Mouse (Mus musculus) left cerebral cortex, adult 2 months (tissue): ENCODE measurements at regions not wholly inside any gene's neighbourhood (a gene's known extent, or its start where the extent isn't known, plus 50 kb on each side); places are given as distances from the start of the nearest gene placed in this dataset.

Experiments used
- DNase-seq, 2 experiments: peaks; one replicate each; pipeline ENCODE4 v3.0.0; 2021 to 2022; ENCODE audit warnings: low spot score in 2 of 2, mixed read lengths in 1 of 2; ENCODE audit errors: extremely low spot score in 1 of 2
- H3K27ac ChIP-seq: fragments of 200-600 bp; 2 replicates; pipeline ENCODE4 v1.8.1; 2022
- H3K4me3 ChIP-seq: fragments of 200-600 bp; 2 replicates; pipeline ENCODE4 v1.8.1; 2022
- CTCF ChIP-seq: fragments of 200-600 bp; IDR thresholded peaks from 2 replicates; pipeline ENCODE4 v1.8.1; 2022; ENCODE audit warnings: antibody characterized with exemption, mild to moderate bottlenecking, moderate library complexity
- intact Hi-C: fragments of 180-260 bp; cut with DNase I; formaldehyde crosslinking; loops from one replicate; pipeline ENCODE4 v1.15.1; 2025

DNA sequence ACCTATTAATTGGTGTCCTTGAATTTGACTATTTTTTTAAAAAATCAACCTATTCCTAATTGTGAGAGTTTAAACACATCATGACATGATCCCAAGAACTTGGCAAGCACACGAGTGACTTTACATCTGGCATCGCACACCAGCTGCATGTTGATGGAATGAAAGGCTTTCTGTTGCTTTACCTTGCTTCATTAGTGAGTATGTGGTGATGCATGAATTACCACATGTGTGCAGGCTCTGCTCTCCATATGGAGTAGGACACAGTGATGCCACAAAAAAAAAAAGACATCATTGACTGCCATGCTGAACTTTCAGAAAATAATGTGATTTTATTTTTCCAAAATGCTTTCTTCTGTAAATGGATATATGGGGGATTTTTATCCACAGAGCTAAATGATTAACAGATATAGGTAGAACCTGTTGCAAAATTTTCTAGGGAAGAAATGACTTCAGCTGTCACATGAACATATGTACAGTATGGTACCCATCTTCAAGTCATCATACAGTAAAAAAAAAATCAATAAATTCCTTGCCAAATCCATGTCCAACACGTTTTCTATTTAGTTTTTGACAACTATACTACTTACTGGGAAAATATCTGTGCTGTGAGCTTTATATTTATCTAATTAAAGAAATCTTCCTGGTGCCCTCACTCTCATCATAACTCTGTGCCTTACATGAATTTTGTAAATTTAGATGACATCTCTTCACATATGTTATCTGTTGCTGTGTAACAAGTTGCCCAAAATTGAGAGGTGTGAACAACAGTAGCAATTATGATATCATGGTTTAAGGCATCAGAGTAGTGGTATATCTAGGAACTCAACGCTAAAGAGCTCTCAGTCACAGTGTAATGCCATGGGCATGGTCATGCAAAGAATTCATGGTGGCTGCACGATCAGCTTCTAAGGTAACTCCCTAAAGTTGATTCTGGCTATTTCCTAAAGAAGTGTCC, 84.0 kb upstream of the Arrdc3 start:
- TF ChIP-seq CTCF = no peak
- intact Hi-C loops = no loop called here
- Histone ChIP-seq H3K4me3 (no peak overlapping the region), H3K27ac (no peak overlapping the region)
- no peak for DNase-seq

DNA sequence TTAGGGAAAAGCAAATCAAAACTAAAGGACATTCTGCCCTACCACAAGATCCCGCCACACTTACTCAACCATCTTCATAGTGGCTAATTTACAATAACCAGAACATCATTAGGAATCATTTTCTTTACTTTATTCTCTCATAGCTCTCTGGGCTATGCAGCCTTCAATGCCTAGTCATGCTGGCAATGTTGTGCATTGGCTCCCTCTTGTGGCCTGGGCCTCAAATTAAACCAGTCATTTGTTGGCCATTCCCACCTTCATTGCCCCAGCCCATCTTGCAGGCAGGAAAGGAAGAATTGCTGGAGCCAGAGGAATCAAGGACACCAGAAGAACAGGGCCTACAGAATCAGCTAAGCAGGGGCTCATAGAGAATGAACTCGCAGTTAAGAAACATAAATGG, 77.0 kb upstream of the Arrdc3 start:
- peak; percentile 54 for TF ChIP-seq CTCF
- no peak overlapping the region for H3K27ac ChIP-seq
- H3K4me3 ChIP-seq = no peak overlapping the region
- intact Hi-C loops = no loop called here
- peak; percentile 11 to 27 for DNase-seq

DNA sequence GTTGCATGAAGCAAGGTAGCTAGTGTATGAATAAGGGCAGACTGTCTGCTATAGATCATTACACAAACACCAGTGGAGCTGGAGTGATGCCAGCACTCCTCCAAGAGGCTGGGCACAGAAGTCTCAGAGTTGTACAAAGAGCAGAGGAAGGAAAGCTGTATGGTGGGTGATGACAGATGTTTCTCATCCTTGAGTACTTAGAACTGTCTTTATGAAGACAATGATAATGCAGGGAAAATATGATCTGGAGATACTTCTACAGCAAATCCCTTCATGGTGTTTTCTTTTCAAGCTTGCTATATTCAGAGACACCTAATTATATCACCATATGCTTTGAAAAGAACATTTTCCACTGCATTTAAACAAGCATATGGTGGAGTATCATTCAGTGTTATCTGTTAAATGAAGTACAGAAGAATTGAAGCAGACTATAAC, 56.1 kb upstream of the Arrdc3 start:
- no peak overlapping the region for H3K4me3 ChIP-seq
- intact Hi-C loops = no loop called here
- no peak for TF ChIP-seq CTCF
- no peak overlapping the region for H3K27ac ChIP-seq
- peak; percentile 12 to 26 for DNase-seq
